In genomic region chr8:34233705-34234104, GRCm38 (mm10) we compare ENCODE assay signal across 20 mouse cellular contexts.
DNase-seq lines count a peak whose midpoint lies in the region; ATAC-seq and TF ChIP-seq lines count a peak whose summit lies in the region.
"Had no signal": no experiment of that assay in that cellular context is flagged by ENCODE, and none has a peak within 500 bp of the region (broad histone marks: within the 10 kb centered on the region; RNA-seq: fewer than 3 reads in every experiment).

No protein-coding gene starts in this region.

- H3K36me3 ChIP-seq in forebrain, embryonic 13.5 days (ENCODE audit: poor library complexity, severe bottlenecking): no peaks in the 10 kb centered on the region
- H3K36me3 ChIP-seq in forebrain, embryonic 10.5 days (replicated peaks): no peaks in the 10 kb centered on the region
- H3K36me3 ChIP-seq in hindbrain, postnatal 0 days (ENCODE audit: insufficient read depth, low read length): no peaks in the 10 kb centered on the region
- no peaks in the 10 kb centered on the region for H3K36me3 ChIP-seq in hindbrain, embryonic 10.5 days
- H3K36me3 ChIP-seq: limb, embryonic 10.5 days had no signal

- H3K9ac ChIP-seq in forebrain, embryonic 13.5 days: no peak overlapping the region
- H3K9ac ChIP-seq in hindbrain, postnatal 0 days (replicated peaks; ENCODE audit: low read length): no peak overlapping the region

- no peak overlapping the region for H3K4me2 ChIP-seq in forebrain, embryonic 13.5 days
- H3K4me2 ChIP-seq in hindbrain, postnatal 0 days (ENCODE audit: low read depth, low read length): no peak overlapping the region
- H3K4me2 ChIP-seq: liver, embryonic 11.5 days had no signal

- no peaks in the 10 kb centered on the region for H3K4me1 ChIP-seq in forebrain, embryonic 13.5 days
- H3K4me1 ChIP-seq in forebrain, embryonic 10.5 days: 0 out of 2 replicates have a peak, but pooled peaks cover 3% of the 10 kb centered on the region
- H3K4me1 ChIP-seq in hindbrain, postnatal 0 days (ENCODE audit: insufficient read depth, low read length): no peaks in the 10 kb centered on the region
- H3K4me1 ChIP-seq in hindbrain, embryonic 10.5 days (replicated peaks): no peaks in the 10 kb centered on the region
- H3K4me1 ChIP-seq: limb, embryonic 10.5 days had no signal

- no peaks in the 10 kb centered on the region for H3K27me3 ChIP-seq in forebrain, embryonic 13.5 days
- no peaks in the 10 kb centered on the region for H3K27me3 ChIP-seq in forebrain, embryonic 10.5 days (ENCODE audit: poor library complexity, severe bottlenecking)
- H3K27me3 ChIP-seq in hindbrain, postnatal 0 days (ENCODE audit: insufficient read depth, low read length): no peaks in the 10 kb centered on the region
- no peaks in the 10 kb centered on the region for H3K27me3 ChIP-seq in hindbrain, embryonic 10.5 days (ENCODE audit: insufficient read depth, poor library complexity, severe bottlenecking)
- H3K27me3 ChIP-seq: Patski had no signal

- TF ChIP-seq CTCF in hindbrain, postnatal 0 days (IDR thresholded peaks at IDR 0.05; ENCODE audit: low read depth): no peak

- WGBS in forebrain, embryonic 13.5 days: 77% methylated on average over 4 of the region's 4 CpGs
- WGBS in forebrain, embryonic 10.5 days: 88% methylated on average over 4 of the region's 4 CpGs
- WGBS in hindbrain, postnatal 0 days: 72% methylated on average over 4 of the region's 4 CpGs
- WGBS in hindbrain, embryonic 10.5 days: 81% methylated on average over 4 of the region's 4 CpGs

- no peak for DNase-seq in forebrain, embryonic 10.5 days (ENCODE audit: extremely low spot score, low spot score)
- peak; percentile 65 for DNase-seq in hindbrain, postnatal 0 days (ENCODE audit: low spot score)
- no peak for DNase-seq in hindbrain, embryonic 10.5 days (ENCODE audit: low spot score)
- DNase-seq in cerebellum, adult 9-10 months: peak; percentile 79
- DNase-seq in gonadal fat pad, adult 2 months (ENCODE audit: low read depth): peak; percentile 55
- DNase-seq in right cerebral cortex, adult 18-20 months: no peak
- DNase-seq in liver: no peak
- DNase-seq: adrenal gland, adult 8-10 months; gastrocnemius, postnatal 10 days; heart, postnatal 36 days; kidney, adult 2 months; kidney, postnatal 36 days; lung, adult 18-20 months; thymus, postnatal 14 days had no signal

- no peak overlapping the region for H3K27ac ChIP-seq in forebrain, embryonic 13.5 days
- no peak overlapping the region for H3K27ac ChIP-seq in forebrain, embryonic 10.5 days
- H3K27ac ChIP-seq in hindbrain, postnatal 0 days: no peak overlapping the region
- no peak overlapping the region for H3K27ac ChIP-seq in hindbrain, embryonic 10.5 days
- H3K27ac ChIP-seq: limb, embryonic 10.5 days; stomach, postnatal 0 days had no signal

- H3K4me3 ChIP-seq in forebrain, embryonic 13.5 days: no peak overlapping the region
- H3K4me3 ChIP-seq in forebrain, embryonic 10.5 days: no peak overlapping the region
- H3K4me3 ChIP-seq in hindbrain, postnatal 0 days (ENCODE audit: low read length): no peak overlapping the region
- H3K4me3 ChIP-seq in hindbrain, embryonic 10.5 days: no peak overlapping the region
- H3K4me3 ChIP-seq: limb, embryonic 10.5 days had no signal

- peak; percentile 74; the same call in 1 of the 2 replicates for ATAC-seq in forebrain, embryonic 13.5 days
- ATAC-seq in hindbrain, postnatal 0 days: peak; percentile 71; the same call in 1 of the 2 replicates
- ATAC-seq: inflammation-experienced regulatory T-cells, adult 6 months; Patski had no signal

- no peaks in the 10 kb centered on the region for H3K9me3 ChIP-seq in forebrain, embryonic 13.5 days (replicated peaks)
- H3K9me3 ChIP-seq in forebrain, embryonic 10.5 days: no peaks in the 10 kb centered on the region
- no peaks in the 10 kb centered on the region for H3K9me3 ChIP-seq in hindbrain, postnatal 0 days (ENCODE audit: low read length)
- no peaks in the 10 kb centered on the region for H3K9me3 ChIP-seq in hindbrain, embryonic 10.5 days
- H3K9me3 ChIP-seq: limb, embryonic 10.5 days had no signal

Comparison
In these comparisons a context has a peak if more than half of its experiments do, and no peak if none do; other contexts are left out.
1. DNase-seq: peak in hindbrain, postnatal 0 days (single experiment), cerebellum, adult 9-10 months (single experiment) and gonadal fat pad, adult 2 months (single experiment); none in forebrain, embryonic 10.5 days (single experiment), hindbrain, embryonic 10.5 days (single experiment), right cerebral cortex, adult 18-20 months (single experiment) and liver (single experiment).